Mouse (Mus musculus) yolk sac, embryonic 10.5 days (tissue): Measurements from ENCODE around the gene Cd55b.
"Not testable (repeated sequence)": the region's sequence is repeated elsewhere in the genome, so short reads cannot be mapped to it uniquely, and the experiment has no call there.

Source experiments
- DNase-seq: peaks from one replicate; pipeline ENCODE4 v3.0.0-alpha.2; 2017; ENCODE audit warnings: low spot score

Gene Cd55b

GRCm38 (mm10) chr1:130422664-130423111 lies at the start of gene Cd55b:
Gene Cd55b (minus strand): TSS chr1:130423009.
- DNase-seq: no peak

GRCm38 (mm10) chr1:130470074-130470473 lies 47.3 kb upstream of the Cd55b start:
- DNase-seq: no peak

- DNase-seq: no peak
Measured at GRCm38 (mm10) chr1:130467453-130467852, 44.6 kb upstream of the Cd55b start.

GRCm38 (mm10) chr1:130464173-130464572 lies 41.4 kb upstream of the Cd55b start:
- no peak for DNase-seq

- DNase-seq: no peak
Measured at GRCm38 (mm10) chr1:130462867-130463266, 40.1 kb upstream of the Cd55b start.

GRCm38 (mm10) chr1:130462084-130462861 lies 39.5 kb upstream of the Cd55b start, which contains the start of gene Cd55:
Gene Cd55 (minus strand): TSS chr1:130462744.
- DNase-seq: peak; percentile 89

GRCm38 (mm10) chr1:130455111-130455510 lies 32.3 kb upstream of the Cd55b start:
- no peak for DNase-seq

- not testable (repeated sequence) for DNase-seq
Measured at GRCm38 (mm10) chr1:130442930-130443329, 20.1 kb upstream of the Cd55b start.

GRCm38 (mm10) chr1:130430920-130431319 lies 8.1 kb upstream of the Cd55b start:
- DNase-seq: no peak

- not testable (repeated sequence) for DNase-seq
Measured at GRCm38 (mm10) chr1:130428667-130429066, 5.9 kb upstream of the Cd55b start.

GRCm38 (mm10) chr1:130427175-130427853 lies 4.5 kb upstream of the Cd55b start:
- DNase-seq: not testable (repeated sequence)

- not testable (repeated sequence) for DNase-seq
Measured at GRCm38 (mm10) chr1:130422033-130422432, 776 bp downstream of the Cd55b start.

GRCm38 (mm10) chr1:130397109-130397508 lies 25.7 kb downstream of the Cd55b start:
- DNase-seq: not testable (repeated sequence)

- DNase-seq: not testable (repeated sequence)
Measured at GRCm38 (mm10) chr1:130387282-130387681, 35.5 kb downstream of the Cd55b start.

GRCm38 (mm10) chr1:130377726-130378429 lies 44.9 kb downstream of the Cd55b start:
- no peak for DNase-seq

- DNase-seq: peak; percentile 30
Measured at GRCm38 (mm10) chr1:130374173-130374785, 48.5 kb downstream of the Cd55b start.

- peak; percentile 14 for DNase-seq
Measured at GRCm38 (mm10) chr1:130373398-130374083, 49.3 kb downstream of the Cd55b start.

GRCm38 (mm10) chr1:130371895-130372528 lies 50.8 kb downstream of the Cd55b start:
- DNase-seq: peak; percentile 27

GRCm38 (mm10) chr1:130371291-130371690 lies 51.5 kb downstream of the Cd55b start:
- DNase-seq: no peak

GRCm38 (mm10) chr1:130350077-130350635 lies 72.7 kb downstream of the Cd55b start:
- no peak for DNase-seq

- no peak for DNase-seq
Measured at GRCm38 (mm10) chr1:130342429-130342828, 80.4 kb downstream of the Cd55b start.
